Mouse (Mus musculus) embryonic fibroblast, embryonic 13.5 days (primary cell): ENCODE results near the gene Fah. TPM values are rescaled to one million over a fixed set of nuclear protein-coding genes. Genes with fewer than 3 reads are reported as not detected.
A peak's percentile ranks its signal among the peaks of the same experiment; 100 is the strongest.

Experiments
- H3K27ac ChIP-seq: 2 replicates; pipeline ENCODE4 v1.5.1; 2012; ENCODE audit warnings: low read length, control low read depth, inconsistent platforms; ENCODE audit not compliant: insufficient read depth
- H3K4me1 ChIP-seq: 2 replicates; pipeline ENCODE4 v1.6.1; 2011; ENCODE audit warnings: low read length; ENCODE audit not compliant: control insufficient read depth, insufficient read depth
- H3K4me3 ChIP-seq: 2 replicates; pipeline ENCODE4 v1.5.1; 2011; ENCODE audit warnings: mild to moderate bottlenecking, control low read depth, low read length; ENCODE audit not compliant: insufficient read depth
- CTCF ChIP-seq: IDR thresholded peaks from 2 replicates; pipeline ENCODE4 v1.5.1; 2011; ENCODE audit warnings: mild to moderate bottlenecking, control low read depth, low read length, moderate library complexity, borderline replicate concordance; ENCODE audit not compliant: insufficient read depth
- POLR2A ChIP-seq: IDR thresholded peaks from 2 replicates; pipeline ENCODE4 v1.6.1; 2011; ENCODE audit warnings: low read depth, mild to moderate bottlenecking, control low read depth, low read length, moderate library complexity
- polyA plus RNA-seq: library from polyadenylated mRNA; stranded (reverse); fragments of >200 nt; gene quantifications from 2 replicates; pipeline ENCODE4 v1.2.4, GENCODE M21; 2011; ENCODE audit warnings: low read depth; ENCODE audit not compliant: missing spikeins, insufficient read length

Gene Fah
- 41.5 and 45.2 TPM in 2 replicates for polyA plus RNA-seq

DNA sequence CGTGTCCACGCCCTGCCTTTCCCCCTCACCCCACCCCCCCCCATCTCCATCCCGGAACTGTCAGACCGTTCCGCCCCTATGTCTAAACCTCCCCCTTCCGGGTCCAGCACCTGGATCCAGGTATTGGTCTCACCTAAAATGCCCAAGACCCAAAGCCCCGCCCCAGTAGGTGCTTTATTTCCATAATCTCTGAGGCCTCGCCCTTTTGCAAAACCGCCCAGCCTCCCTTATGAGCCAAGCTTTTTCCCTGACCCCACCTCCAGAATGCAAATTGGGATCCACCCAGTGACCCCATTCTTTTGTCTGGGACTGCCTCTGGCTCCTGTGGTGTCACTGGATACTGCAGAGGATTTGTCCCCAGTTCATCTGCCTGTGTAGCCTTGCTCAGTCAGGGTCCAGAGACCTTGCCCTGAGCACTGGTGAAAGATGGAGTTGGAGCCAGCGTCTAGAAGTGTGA is at the start of gene Fah:
Gene Fah (minus strand): TSS at position 430 of the 457 bp plus-strand sequence.
- peak within 1 kb of the TSS; percentile 30 for H3K27ac ChIP-seq

DNA sequence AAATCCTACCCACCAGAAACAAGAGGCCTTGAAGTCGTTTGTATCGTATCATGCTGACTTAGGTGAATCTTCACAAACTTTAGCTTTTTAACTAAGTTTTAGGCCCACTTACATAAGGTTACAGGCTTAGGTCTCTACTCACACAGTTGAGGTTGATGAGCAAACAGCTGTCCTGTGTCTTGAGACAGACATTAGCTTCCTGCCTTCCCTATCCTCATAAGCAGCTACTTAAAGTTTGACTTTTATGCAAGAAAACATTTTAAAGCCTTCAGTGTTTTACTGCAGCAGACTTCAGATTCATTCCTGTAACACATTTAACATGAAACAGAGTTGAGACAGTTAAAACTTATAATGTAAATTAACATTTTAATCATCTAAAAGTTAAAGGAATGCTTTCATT is 46.2 kb upstream of the Fah start:
- Histone ChIP-seq H3K4me1 (no peaks in the 10 kb centered on the region), H3K27ac (no peak overlapping the region), H3K4me3 (no peak overlapping the region)
- no peak for TF ChIP-seq POLR2A
- no peak for TF ChIP-seq CTCF

More for the DNA sequence above, at the start of gene Fah:
- TF ChIP-seq POLR2A (0 out of 2 replicates have a peak, but pooled peaks have one; percentile 29), CTCF (no peak)
- Histone ChIP-seq H3K4me1 (peaks cover 4% of the 10 kb centered on the region), H3K4me3 (peak within 1 kb of the TSS; percentile 55)

DNA sequence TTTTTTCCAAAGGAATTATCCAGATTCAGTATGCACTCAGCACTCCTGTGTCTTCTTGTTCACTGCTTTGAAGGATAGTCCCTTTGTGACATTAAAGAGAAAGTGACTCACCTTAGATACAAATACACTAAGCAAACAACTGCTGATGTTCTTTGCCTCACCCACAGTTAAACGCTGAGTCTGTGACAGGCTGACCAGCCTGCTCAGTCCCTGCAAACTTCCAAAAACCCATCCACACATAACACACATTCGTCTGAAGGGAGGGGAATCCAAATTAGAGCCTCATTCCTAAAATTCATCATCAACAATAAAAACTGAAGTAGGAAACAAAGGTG is 45.4 kb upstream of the Fah start:
- TF ChIP-seq POLR2A = no peak
- TF ChIP-seq CTCF = no peak
- Histone ChIP-seq H3K4me3 (no peak overlapping the region), H3K27ac (no peak overlapping the region), H3K4me1 (no peaks in the 10 kb centered on the region)

DNA sequence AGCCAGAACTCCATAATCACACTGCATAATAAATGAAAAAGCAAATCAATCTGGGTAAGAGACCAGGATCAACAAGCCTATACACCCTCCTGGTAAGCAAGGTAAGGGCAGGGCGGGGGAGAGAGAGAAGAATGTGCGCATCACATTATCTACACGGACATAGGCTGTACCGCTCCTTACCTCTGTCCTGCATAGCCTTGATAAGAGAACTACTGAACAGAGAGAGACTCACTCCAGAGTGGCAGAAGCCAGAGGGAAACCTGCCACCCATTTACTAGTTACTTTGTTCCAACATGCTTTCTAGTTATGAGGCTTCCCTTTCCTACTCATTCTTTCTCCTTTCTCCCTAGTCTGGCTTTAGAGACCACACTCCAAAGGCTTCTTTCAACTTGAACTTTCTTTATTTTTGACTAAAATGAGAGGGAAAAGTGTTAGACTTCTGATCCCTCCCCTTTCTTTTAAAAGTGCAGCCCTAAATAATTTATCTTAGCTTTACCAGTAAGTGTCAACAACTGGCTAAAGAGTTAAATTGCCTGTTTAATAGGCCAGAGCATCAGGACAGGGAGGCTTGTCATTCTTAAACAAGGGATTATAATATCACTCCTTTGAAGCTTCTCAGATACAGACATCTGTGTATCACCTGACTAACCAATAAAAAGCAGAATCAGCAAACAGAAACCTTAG is 44.9 kb upstream of the Fah start:
- Histone ChIP-seq H3K4me1 (no peaks in the 10 kb centered on the region), H3K27ac (no peak overlapping the region), H3K4me3 (no peak overlapping the region)
- TF ChIP-seq CTCF (no peak), POLR2A (no peak)

DNA sequence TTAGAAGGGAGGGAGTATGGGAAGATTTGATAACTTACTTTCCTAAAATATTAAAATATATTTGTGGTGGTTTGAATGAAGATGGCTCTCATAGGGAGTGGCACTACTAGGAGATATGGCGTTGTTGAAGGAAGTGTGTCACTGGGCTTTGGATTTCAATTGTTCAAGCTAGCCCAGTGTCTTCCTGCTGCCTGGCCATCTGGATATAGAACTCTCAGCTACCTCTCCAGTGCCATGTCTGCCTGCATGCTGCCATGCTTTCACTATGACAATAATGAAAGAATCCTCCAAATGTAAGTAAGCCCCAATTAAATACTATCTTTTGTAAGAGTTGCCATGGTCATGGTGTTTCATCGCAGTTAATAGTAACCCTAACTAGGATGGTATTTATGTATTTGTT is 42.5 kb upstream of the Fah start:
- TF ChIP-seq POLR2A (no peak), CTCF (no peak)
- no peak overlapping the region for H3K4me3 ChIP-seq
- no peak overlapping the region for H3K27ac ChIP-seq
- H3K4me1 ChIP-seq = no peaks in the 10 kb centered on the region

DNA sequence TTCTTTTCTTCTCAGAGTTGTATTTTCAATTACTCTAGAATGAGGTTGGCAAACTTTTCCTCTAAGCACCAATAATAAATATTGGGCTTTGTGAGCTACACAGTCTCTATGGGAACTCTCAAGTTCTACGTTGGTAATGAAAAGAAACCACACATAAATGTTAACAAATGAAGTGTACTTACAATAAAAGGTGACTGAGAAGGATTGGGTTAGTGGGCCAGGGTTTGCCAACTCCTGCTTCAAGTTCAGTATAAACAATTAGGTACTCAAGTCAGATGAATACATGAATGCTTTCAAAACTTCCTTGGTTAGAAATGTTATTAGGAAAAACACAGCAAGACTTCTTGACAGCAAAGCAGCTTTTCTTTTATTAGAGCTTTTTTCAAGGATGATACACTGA is 39.7 kb upstream of the Fah start:
- H3K27ac ChIP-seq = no peak overlapping the region
- H3K4me3 ChIP-seq = no peak overlapping the region
- no peaks in the 10 kb centered on the region for H3K4me1 ChIP-seq
- TF ChIP-seq POLR2A = no peak
- TF ChIP-seq CTCF = no peak

DNA sequence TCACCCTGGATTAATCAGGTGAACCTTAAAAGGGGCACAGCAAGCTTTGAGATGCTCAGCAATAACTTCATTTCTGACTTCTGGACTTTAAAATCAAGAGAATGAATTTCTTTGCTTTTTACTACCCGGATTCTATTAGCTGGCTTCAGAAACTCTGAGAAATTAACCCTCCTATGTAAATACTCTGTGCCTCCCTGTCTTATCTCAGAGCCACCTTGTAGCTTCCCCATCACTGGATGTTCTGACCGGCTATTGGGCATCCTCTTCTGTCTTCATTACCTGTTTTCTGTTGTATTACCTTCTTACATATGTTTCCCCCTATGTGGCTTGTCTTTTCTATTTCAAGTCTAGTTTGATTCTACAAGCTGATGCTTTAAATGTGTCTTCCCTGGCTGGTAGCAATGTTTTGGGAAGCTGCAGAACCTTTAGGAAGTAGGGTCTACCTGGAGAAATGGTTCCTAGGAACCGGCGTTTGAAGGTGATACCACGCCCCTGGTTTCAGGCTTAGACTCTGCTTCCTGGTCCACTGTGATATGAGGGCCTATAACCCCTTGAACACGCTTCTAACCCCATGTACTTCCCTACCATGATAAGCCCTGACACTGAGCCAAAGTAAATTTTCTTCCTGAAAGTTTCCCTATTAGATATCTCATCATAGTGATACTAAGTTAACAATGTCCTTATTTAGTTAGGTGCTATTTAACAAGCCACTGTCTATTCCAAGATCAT is 36.9 kb upstream of the Fah start:
- no peaks in the 10 kb centered on the region for H3K4me1 ChIP-seq
- no peak overlapping the region for H3K4me3 ChIP-seq
- no peak overlapping the region for H3K27ac ChIP-seq
- TF ChIP-seq POLR2A (no peak), CTCF (no peak)

DNA sequence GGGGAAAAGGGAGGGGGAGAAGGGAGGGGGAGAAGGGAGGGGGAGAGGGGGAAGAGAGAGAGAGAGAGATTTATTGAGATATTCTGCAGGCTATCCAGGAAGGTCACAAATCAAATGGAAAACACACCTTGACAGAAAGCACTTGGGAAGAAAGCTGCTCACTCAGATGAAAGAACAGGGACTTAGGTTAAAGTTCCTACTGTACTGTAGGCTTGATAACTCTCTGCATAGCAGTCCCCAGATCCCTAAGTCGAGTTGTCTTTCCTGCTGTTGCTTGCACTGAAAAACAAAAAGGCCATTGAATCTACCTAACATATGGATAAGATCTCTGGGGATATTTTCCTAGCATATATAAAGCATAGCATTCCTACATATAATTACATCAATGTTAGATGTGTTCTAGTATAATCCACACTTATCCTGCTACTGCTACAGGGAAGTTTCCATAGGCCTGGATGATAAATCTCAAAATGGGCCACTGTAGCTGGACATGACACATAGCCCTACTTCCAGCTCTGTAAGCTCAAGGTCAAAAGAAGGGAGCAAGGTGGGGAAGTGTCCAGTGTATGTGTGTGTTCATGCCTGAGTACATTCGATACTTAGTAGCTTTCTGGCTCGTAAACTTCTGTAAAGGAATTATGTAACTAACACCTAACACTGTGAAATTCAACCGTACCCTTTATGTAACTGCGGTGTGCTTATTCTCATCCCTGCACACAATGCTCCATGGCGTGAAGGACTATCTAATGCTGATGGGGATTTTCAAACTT is 35.8 kb upstream of the Fah start:
- no peaks in the 10 kb centered on the region for H3K4me1 ChIP-seq
- no peak overlapping the region for H3K4me3 ChIP-seq
- no peak overlapping the region for H3K27ac ChIP-seq
- no peak for TF ChIP-seq CTCF
- no peak for TF ChIP-seq POLR2A

DNA sequence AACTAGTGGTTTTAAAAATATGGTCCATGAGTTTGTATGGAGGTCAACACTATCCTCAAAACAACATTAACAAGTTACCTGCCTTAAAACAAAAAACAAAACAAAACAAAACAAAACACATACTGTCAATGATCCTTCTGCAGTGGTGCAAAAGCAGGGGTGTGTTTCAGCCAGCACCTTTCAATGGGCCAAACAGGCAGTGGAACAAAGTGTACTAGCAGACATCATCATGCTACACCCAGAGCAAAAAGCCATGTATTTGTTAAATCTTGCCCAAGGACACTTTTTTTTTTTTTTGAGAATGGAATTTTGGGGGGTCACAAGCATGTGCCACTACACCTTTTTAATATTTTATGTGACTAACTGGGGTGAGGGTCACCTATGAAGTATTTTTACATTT is 30.4 kb upstream of the Fah start:
- TF ChIP-seq CTCF = no peak
- TF ChIP-seq POLR2A = no peak
- H3K4me1 ChIP-seq = no peaks in the 10 kb centered on the region
- no peak overlapping the region for H3K4me3 ChIP-seq
- no peak overlapping the region for H3K27ac ChIP-seq

DNA sequence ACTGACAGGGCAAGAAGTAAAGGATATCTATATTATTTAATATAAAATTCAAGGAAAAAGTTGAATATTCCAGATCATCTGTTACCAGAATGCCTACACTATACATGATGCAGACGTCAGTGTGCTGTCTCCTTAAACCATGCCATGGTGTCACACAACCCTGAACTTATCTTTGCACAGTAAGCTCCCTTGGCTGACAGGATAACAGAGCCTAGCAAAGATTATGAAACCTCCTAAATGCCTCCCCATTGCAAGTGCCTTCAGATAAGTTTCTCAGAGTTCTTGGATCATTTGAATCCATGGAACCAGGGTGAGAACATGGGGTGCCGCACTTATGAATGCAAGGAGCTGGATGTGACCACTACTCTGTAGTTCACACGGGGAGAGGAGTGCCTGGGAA is 25.4 kb upstream of the Fah start:
- no peak overlapping the region for H3K4me3 ChIP-seq
- TF ChIP-seq POLR2A = no peak
- TF ChIP-seq CTCF = no peak
- no peak overlapping the region for H3K27ac ChIP-seq
- H3K4me1 ChIP-seq = no peaks in the 10 kb centered on the region
